Mouse (Mus musculus): ENCODE data around the gene Fgfr3. TPM values are rescaled to one million over a fixed set of nuclear protein-coding genes. Genes with fewer than 3 reads are reported as not detected.

Gene Fgfr3
- total RNA-seq, 2 experiments from 2014 or later = 2.4 to 3.8 TPM

DNA sequence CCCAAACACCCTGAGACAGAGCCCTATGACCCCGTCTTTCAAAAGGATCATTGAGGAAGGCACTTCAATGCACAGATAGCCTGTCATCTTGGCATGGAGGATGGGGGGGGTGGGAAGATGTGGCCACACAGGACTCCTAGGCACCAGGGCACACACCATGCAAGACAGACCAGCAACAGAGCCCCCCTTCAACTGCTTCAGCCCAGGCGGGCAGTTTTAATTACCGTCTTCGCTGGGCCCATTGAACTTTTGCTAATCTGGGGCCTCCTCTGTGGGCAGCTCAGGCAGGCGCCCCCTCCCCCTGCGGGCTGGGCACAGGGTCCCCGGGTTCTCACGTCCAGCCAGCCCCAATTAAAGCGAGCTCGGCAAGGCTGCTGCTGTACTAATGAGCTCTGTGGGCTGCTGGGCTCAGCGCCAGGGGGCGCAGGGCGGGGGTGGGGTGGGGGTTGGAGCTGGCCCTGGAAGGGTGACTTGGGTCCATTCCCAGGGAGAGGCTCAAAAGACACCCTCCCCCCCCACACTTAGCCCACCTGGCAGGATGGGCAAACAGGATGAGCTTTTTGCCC is 23.4 kb upstream of the Fgfr3 start:
- DNase-seq = no peak

DNA sequence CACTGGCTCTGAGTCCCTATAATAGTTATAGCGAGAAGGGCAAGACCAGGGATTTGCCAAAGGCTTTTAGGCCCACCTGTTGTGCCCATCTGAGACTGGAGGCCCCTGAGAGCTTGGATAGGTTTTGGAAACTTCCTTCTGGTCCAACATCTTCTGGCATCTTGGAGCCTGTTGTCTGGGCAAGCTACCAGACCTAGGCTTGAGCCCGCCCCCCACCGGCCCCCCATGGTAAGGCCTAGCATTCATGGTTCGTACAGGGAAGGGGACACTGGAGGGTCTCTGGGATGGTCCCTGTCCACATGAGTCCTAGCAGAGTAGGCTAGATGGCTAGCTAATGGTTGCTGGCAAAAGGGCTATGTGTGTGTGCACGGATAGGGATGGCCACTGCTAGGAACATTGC is 22.8 kb upstream of the Fgfr3 start:
- DNase-seq = no peak

DNA sequence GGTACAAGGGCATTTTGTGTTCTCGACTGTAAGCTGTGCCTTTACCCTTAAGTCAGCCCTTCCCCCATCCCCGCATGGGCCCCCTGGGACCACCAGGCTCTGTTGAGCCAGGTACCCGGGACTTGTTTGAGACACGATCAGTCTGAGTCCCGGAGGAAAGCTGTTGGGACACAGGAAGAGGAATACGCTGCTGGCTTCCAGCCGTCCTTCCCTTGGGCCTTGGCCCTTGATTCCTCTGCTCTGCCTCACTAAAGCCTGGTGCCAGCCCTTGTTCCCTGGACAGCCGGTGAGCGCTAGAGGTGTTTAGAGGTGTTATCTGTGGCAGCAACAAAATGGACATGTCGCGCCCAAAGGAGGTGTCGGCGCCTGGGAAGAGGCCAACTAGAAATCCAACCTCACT is 21.5 kb upstream of the Fgfr3 start:
- DNase-seq = peak in 1 of 2 experiments; percentile 39

- DNase-seq = no peak
These were observed 19.6 kb upstream of the Fgfr3 start for GRCm38 (mm10) chr5:33701832-33702231.

GRCm38 (mm10) chr5:33703999-33704398 is 17.5 kb upstream of the Fgfr3 start:
- no peak for DNase-seq

GRCm38 (mm10) chr5:33704945-33705611 is 16.4 kb upstream of the Fgfr3 start:
- DNase-seq = no peak

- no peak for DNase-seq
These were observed 15.7 kb upstream of the Fgfr3 start for GRCm38 (mm10) chr5:33705612-33706349.

DNA sequence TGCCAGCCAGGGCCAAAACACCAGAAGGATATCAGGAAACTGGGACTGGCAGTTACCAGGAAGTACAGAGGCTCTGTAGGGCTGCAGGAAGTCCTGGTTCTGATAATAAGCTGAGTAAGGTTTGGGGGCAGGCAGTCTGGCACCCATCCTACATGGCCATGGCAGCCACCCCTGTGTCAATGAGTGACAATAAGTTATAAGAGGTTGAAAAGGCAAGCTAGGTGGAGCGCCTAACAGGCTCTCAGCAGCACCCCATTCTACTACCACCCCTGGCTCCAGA is 15.2 kb upstream of the Fgfr3 start:
- no peak for DNase-seq

DNA sequence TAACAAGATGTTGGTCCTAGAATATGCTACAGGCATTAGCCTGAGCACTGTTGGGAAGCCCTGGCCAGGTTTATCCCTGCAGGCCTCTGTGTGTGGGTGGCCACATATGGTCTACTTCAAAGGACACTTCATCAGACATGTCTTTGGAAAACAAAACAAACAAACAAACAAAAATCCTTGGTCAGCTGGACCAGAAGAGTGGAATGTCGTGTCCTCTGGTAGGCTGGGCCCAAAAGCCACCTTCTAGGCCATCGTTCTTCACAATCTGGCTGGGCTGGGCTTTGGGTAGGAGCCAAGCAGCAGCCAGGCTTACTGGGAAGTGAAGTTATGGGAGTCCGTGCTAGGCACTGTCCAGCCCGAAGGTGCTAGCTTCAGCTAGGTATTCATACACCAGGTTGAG is 14.3 kb upstream of the Fgfr3 start:
- no peak for DNase-seq

GRCm38 (mm10) chr5:33709037-33709436 is 12.4 kb upstream of the Fgfr3 start:
- DNase-seq = no peak

GRCm38 (mm10) chr5:33712550-33712949 is 8.9 kb upstream of the Fgfr3 start:
- DNase-seq = no peak

GRCm38 (mm10) chr5:33715182-33715581 is 6.3 kb upstream of the Fgfr3 start:
- DNase-seq = no peak

DNA sequence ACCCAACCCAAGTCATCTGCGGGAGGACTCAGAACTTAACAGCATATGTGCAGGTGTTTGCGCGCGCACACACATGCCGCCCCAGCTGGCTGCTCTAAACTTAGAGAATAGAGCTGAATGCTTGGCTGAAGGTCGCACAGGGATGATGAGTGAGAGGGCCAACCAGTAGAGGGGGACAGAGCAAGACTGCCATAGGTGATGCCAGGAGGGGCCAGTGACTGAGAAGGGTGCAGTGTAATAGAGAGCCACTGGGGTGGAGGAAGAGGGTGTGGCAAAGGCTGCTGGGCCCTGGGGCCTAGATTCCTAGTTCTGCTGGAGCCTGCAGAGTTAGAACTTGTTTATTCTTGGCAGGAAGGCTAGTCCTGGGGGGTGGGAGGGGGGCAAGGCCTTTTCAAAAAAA is 5.0 kb upstream of the Fgfr3 start:
- no peak for DNase-seq

- DNase-seq = no peak
These were observed 3.0 kb upstream of the Fgfr3 start for GRCm38 (mm10) chr5:33718460-33718859.

GRCm38 (mm10) chr5:33720852-33721490 is 503 bp upstream of the Fgfr3 start:
- no peak for DNase-seq

GRCm38 (mm10) chr5:33722266-33723018 is 968 bp downstream of the Fgfr3 start:
- no peak for DNase-seq

DNA sequence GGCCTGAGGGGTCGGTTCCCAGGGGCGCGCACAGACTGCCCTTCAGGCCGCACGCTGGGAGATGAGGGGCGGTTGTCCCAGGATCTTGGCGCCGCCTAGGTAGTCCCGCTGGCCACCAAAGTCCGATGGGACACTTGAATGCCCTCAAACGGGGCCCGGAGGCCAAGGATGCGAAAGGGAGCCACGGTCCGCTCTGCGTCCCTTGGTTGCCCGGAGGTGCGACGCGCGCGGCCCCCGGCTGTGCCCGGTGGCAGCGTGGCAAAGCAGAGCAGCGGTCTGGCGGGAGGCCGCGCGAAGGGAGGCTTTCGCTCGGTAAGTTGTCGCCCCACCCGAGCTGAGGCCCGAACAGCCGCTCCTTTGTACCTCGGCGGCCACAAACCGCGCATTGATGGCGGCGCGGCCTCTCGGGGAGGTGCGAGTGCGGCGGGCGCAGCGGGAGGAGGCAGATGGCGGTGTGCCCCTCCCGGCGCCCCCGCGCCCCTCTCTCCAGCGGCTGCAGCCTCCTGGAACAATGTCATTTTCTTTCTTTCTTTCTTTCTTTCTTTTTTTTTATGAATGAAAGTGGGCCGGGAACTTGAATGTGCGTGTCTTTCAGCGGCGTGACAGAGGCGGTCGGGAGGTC is 1.7 kb downstream of the Fgfr3 start:
- DNase-seq = peak in 1 of 2 experiments; percentile 18

DNA sequence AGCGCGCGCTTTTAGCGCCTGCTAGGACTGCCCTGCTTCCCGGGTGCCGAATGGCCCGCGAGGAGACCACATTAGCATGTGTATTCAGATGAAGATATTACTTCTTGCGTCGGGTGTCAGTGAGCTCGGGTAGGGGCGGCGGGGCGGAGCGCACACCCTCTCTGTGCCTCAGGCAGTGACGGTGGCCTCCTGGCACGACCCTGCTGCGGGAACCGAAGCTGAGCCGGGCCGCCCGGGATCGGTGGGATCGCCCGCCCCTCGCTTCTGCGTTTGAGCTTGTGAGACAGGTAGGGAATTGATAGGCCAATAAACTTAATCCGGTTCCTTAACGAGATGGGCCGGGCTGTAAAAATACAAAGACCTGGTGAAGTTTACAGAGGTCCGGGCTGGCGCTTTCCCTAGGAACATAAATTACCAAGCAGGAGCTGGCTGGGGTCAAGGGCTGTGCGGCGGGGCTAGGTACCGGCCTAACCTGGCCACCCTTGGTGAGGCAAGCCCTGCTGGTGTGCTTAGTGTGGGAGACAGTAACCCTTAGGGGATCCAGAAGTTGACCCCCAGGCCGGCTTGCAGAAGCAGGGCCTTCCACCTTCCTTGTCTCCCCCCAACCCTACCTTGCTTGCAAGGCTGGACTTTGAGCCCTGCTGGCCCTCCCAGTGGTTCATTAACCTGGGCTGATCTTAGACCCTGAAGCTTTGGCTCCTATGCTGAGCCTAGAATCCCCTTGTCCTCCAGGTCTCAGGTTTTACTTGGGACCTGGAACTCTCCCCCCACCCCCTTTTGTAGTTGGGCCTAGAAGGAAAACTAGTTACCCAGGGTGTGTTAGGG is 2.4 kb downstream of the Fgfr3 start:
- DNase-seq = no peak

DNA sequence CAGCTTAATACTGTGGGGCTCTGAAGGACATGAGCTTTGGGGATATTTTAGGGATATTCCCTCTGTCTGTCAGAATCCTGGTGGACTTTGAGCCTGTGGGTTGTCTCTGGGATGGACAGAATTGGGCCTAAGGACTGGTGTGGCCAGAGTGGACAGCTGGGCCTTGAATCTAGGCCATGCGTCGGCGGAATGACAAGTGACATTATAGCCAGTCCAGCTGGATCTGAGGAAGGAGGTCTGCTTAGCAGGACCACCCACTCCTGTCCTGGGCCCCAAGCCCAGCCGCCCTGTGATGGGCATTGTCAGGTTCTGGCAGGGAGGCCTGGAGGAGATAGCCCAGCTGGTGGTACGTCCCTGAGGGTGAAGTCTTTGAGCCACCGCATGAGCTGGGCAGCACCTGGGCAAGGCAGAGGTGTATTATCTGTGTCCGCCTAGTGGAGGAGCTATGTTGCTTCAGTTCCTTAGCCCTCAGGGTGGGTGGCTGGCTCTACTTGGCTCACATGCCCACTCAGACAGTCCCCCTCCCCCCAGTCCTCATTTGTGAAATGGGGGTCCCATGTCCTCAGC is 4.7 kb downstream of the Fgfr3 start:
- no peak for DNase-seq

GRCm38 (mm10) chr5:33726891-33727290 is 5.4 kb downstream of the Fgfr3 start:
- DNase-seq = no peak

- DNase-seq = peak in 1 of 2 experiments; percentile 16
These were observed 7.4 kb downstream of the Fgfr3 start for GRCm38 (mm10) chr5:33728841-33729240.

Measured in adrenal gland, postnatal 36 days (tissue).